Mouse (Mus musculus) thymus, adult 2 months (tissue): ENCODE measurements around the gene Six1. TPM values are rescaled to one million over a fixed set of nuclear protein-coding genes. Genes with fewer than 3 reads are reported as not detected.

Experiments used
- DNase-seq: peaks from one replicate; pipeline ENCODE4 v3.0.0; 2021
- H3K27ac ChIP-seq: fragments of 200-500 bp; 2 replicates; pipeline ENCODE4 v1.5.1; 2012; ENCODE audit warnings: low read length, control low read depth; ENCODE audit not compliant: control insufficient read depth, insufficient read depth
- H3K27me3 ChIP-seq: fragments of 200-500 bp; 2 replicates; pipeline ENCODE4 v1.6.1; 2012; ENCODE audit warnings: mild to moderate bottlenecking, low read length, moderate library complexity, mixed read lengths; ENCODE audit not compliant: control insufficient read depth, insufficient read depth
- H3K36me3 ChIP-seq: fragments of 200-500 bp; 2 replicates; pipeline ENCODE4 v1.6.1; 2012; ENCODE audit warnings: mild to moderate bottlenecking, low read length, moderate library complexity; ENCODE audit not compliant: control insufficient read depth, insufficient read depth
- H3K4me1 ChIP-seq: fragments of 200-500 bp; replicated peaks from 2 replicates; pipeline ENCODE4 v1.6.1; 2012; ENCODE audit warnings: low read length; ENCODE audit not compliant: control insufficient read depth, insufficient read depth
- H3K4me3 ChIP-seq: fragments of 200-500 bp; 2 replicates; pipeline ENCODE4 v1.5.1; 2012; ENCODE audit warnings: mild to moderate bottlenecking, low read length, control low read depth, moderate library complexity; ENCODE audit not compliant: control insufficient read depth, insufficient read depth
- CTCF ChIP-seq: fragments of 200-500 bp; IDR thresholded peaks from 2 replicates; pipeline ENCODE4 v1.5.1; 2012; ENCODE audit warnings: mild to moderate bottlenecking, control low read depth, low read length, moderate library complexity, borderline replicate concordance; ENCODE audit not compliant: control insufficient read depth, poor library complexity, insufficient read depth; ENCODE audit errors: extremely low read depth
- POLR2A ChIP-seq: fragments of 200-500 bp; IDR thresholded peaks from 2 replicates; pipeline ENCODE4 v1.6.1; 2012; ENCODE audit warnings: mild to moderate bottlenecking, low read length, control low read depth, moderate library complexity; ENCODE audit not compliant: control insufficient read depth, poor library complexity, insufficient read depth; ENCODE audit errors: extremely low read depth
- WGBS: fragments of 180-500 bp; shearing (Covaris S2); methylation state at CpG from one replicate; pipeline ENCODE4 v1.1.7; 2018; 5-methylcytosine and 5-hydroxymethylcytosine counted together
- polyA plus RNA-seq: library from polyadenylated mRNA; depleted of rRNA; stranded (reverse); fragments of >200 nt; gene quantifications from 2 replicates; pipeline ENCODE4 v1.2.3, GENCODE M21; 2012

Gene Six1
- polyA plus RNA-seq, 1 experiment, result 13.9 TPM

GRCm38 (mm10) chr12:73057492-73057891 is 3.8 kb upstream of the Six1 start:
- no peak overlapping the region for H3K27ac ChIP-seq
- no peaks in the 10 kb centered on the region for H3K36me3 ChIP-seq
- peaks cover 17% of the 10 kb centered on the region for H3K27me3 ChIP-seq
- TF ChIP-seq POLR2A, result no peak
- no peak for TF ChIP-seq CTCF
- 94% methylated on average over 6 of the region's 6 CpGs for WGBS
- no peak overlapping the region for H3K4me3 ChIP-seq
- DNase-seq, result no peak
- peaks cover 9% of the 10 kb centered on the region; the same call in 1 of the 2 replicates for H3K4me1 ChIP-seq

GRCm38 (mm10) chr12:73055451-73055850 is 1.8 kb upstream of the Six1 start:
- no peak overlapping the region for H3K27ac ChIP-seq
- TF ChIP-seq POLR2A (no peak), CTCF (no peak)
- no peak for DNase-seq
- no peaks in the 10 kb centered on the region for H3K36me3 ChIP-seq
- H3K4me1 ChIP-seq, result peaks cover 9% of the 10 kb centered on the region; the same call in 1 of the 2 replicates
- WGBS, result 39% methylated on average over 5 of the region's 5 CpGs
- H3K4me3 ChIP-seq, result no peak overlapping the region
- peaks cover 27% of the 10 kb centered on the region for H3K27me3 ChIP-seq

- no peak overlapping the region for H3K4me3 ChIP-seq
- 44% methylated on average over 15 of the region's 15 CpGs for WGBS
- no peaks in the 10 kb centered on the region for H3K36me3 ChIP-seq
- no peak for DNase-seq
- peaks cover 33% of the 10 kb centered on the region for H3K27me3 ChIP-seq
- TF ChIP-seq CTCF, result no peak
- no peak overlapping the region for H3K27ac ChIP-seq
- H3K4me1 ChIP-seq, result peaks cover 9% of the 10 kb centered on the region; the same call in 1 of the 2 replicates
These were observed 994 bp upstream of the Six1 start for GRCm38 (mm10) chr12:73054576-73055185.

DNA sequence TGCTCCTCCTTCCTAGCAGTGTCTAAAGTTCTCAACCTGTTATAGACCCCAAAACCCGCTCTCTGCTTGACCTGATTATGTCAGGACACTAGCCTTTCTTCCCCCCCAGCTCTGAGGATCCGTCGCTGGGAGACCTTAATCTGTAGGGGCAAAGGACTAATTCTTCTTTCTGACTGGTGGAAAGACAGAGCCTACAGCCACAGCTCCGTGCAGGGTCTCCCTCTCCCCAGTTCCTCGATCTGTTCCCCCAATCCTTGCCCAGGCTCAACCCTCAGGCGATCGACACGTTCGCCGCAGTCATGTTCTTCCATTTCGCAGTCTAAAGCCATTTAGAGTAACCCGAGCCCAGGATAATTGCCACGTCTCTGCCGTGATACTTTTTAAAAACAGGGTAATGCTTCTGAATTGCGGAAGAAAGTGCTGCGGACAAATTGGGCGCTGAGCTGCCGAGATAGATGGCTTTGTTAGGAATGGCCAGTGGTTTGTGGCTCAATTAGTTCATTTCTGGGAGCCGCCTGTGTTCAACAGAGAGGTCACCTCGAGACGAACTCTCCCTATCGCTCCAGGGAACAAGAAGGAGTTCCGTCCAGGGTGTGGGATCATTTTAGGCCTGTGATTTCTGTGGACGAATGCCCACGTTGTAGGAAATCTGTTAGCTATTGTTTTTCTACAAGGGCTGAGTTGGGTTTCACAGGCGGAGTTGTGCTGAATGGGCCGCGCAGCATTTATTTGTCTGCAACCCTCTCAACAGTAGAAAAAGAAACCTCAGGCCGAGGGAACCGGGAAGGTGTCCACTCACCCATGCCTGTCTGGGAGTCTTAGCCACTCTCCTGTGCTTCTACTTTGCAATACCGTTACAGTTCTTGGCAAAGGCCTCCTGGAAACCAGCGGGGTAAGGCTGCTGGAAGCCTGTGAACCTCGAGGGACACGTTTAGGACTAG is 766 bp downstream of the Six1 start:
- Histone ChIP-seq H3K36me3 (no peaks in the 10 kb centered on the region), H3K27me3 (peaks cover 33% of the 10 kb centered on the region), H3K27ac (no peak overlapping the region), H3K4me3 (no peak overlapping the region), H3K4me1 (peaks cover 9% of the 10 kb centered on the region; the same call in 1 of the 2 replicates)
- 7% methylated on average over 34 of the region's 34 CpGs for WGBS
- no peak for TF ChIP-seq POLR2A
- no peak for TF ChIP-seq CTCF
- DNase-seq, result no peak

DNA sequence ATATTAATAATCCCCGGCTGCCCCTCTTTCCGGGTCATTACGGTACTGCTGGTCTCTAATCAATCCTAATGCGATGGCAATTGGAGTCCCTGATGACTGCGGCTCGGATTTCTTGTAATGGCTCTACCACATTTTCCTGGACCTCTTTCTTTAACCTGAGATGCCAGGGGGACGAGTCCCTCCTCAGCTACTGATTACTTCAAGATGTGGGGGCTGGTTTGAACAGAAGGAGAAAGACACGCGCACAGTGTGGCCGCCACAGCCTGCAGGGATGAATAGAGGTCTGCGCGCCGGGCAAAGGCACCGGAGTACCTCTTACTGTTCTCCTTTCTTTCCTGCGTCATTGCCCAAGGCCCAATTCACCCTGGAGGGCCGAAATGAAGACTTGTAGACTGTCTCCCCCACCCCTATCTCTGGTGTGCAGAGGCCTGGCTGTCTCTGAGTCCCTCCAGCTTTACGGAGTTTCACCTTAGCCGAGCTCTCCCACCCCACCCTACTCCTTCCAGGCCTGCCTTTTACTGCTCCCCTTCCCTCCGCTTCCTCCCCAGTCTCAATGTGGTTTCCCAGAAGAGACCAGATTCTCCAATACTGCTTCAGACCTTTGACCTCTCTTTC is 1.5 kb downstream of the Six1 start:
- Histone ChIP-seq H3K4me3 (no peak overlapping the region), H3K4me1 (peaks cover 9% of the 10 kb centered on the region; the same call in 1 of the 2 replicates), H3K36me3 (no peaks in the 10 kb centered on the region), H3K27ac (no peak overlapping the region), H3K27me3 (peaks cover 33% of the 10 kb centered on the region)
- WGBS, result 10% methylated on average over 19 of the region's 19 CpGs
- TF ChIP-seq CTCF (no peak), POLR2A (no peak)
- no peak for DNase-seq

DNA sequence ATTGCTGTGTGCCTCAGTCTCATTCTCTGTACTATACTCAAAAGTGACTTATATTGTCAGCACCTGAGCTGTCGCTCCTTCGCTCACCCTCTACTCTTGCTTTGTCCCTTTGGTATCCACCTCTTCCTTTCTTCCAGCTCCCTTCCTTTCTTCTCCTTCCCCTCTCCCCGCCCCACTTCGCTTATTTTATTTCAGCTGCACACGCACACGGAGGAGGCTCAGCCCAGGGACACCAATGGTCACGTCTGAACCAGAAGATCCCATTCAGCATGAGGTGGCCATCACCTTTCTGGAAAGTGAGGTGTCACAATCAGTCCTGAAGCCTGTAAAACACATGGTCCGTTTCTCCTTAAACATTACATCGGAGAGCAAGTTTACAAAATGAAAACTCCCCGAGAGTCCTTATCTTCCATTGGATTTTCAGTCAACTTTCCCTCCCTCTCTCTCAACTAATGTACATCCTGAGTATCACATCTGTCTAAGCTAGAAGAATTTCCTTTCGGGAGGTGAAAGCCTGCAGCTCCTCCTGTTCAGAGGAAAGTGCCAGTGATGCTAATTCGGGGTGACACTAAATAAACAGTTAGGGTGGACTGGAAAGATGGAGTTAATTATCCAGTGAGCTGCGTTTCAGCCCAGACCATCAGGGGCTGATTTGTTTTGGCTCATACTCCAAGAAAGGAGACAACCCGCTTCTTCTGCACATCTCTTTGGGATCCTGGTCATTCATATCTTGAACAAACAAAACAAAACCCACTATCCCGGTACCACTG is 2.7 kb downstream of the Six1 start:
- peaks cover 38% of the 10 kb centered on the region for H3K27me3 ChIP-seq
- no peaks in the 10 kb centered on the region for H3K36me3 ChIP-seq
- H3K4me3 ChIP-seq, result no peak overlapping the region
- WGBS, result 12% methylated on average over 15 of the region's 15 CpGs
- no peak overlapping the region for H3K27ac ChIP-seq
- TF ChIP-seq POLR2A (no peak), CTCF (no peak)
- no peak for DNase-seq
- peaks cover 17% of the 10 kb centered on the region; the same call in 1 of the 2 replicates for H3K4me1 ChIP-seq
